Mouse (Mus musculus): Measurements from ENCODE around the gene Zcwpw1. TPM values are rescaled to one million over a fixed set of nuclear protein-coding genes. Genes with fewer than 3 reads are reported as not detected.
A peak's percentile ranks its signal among the peaks of the same experiment; 100 is the strongest.

The Zcwpw1 gene
- polyA plus RNA-seq, 1 experiment from 2014 or later = 9.6 TPM

GRCm38 (mm10) chr5:137822602-137823001 is 35.0 kb downstream of the Zcwpw1 start:
- Histone ChIP-seq H3K27ac (ENCODE audit: low read length) (no peak overlapping the region), H3K4me2 (ENCODE audit: low read depth, low read length) (no peak overlapping the region), H3K4me1 (ENCODE audit: control insufficient read depth, insufficient read depth, low read length) (no peaks in the 10 kb centered on the region), H3K4me3 (ENCODE audit: low read length) (no peak overlapping the region), H3K9me3 (replicated peaks; ENCODE audit: control insufficient read depth, low read length) (no peaks in the 10 kb centered on the region), H3K9ac (ENCODE audit: low read length) (no peak overlapping the region), H3K36me3 (ENCODE audit: control insufficient read depth, insufficient read depth) (no peaks in the 10 kb centered on the region), H3K27me3 (ENCODE audit: control insufficient read depth, insufficient read depth, low read length) (no peaks in the 10 kb centered on the region)
- ATAC-seq (replicated peaks; ENCODE audit: extremely low read depth, insufficient read depth, low FRiP score) = no peak
- WGBS = 81% methylated on average over 1 of the region's 1 CpGs

- Histone ChIP-seq H3K27me3 (ENCODE audit: control insufficient read depth, insufficient read depth, low read length) (no peaks in the 10 kb centered on the region), H3K4me1 (ENCODE audit: control insufficient read depth, insufficient read depth, low read length) (no peaks in the 10 kb centered on the region), H3K36me3 (ENCODE audit: control insufficient read depth, insufficient read depth) (no peaks in the 10 kb centered on the region), H3K4me2 (ENCODE audit: low read depth, low read length) (no peak overlapping the region), H3K9ac (ENCODE audit: low read length) (no peak overlapping the region), H3K27ac (ENCODE audit: low read length) (no peak overlapping the region), H3K9me3 (replicated peaks; ENCODE audit: control insufficient read depth, low read length) (no peaks in the 10 kb centered on the region), H3K4me3 (ENCODE audit: low read length) (no peak overlapping the region)
- no peak for ATAC-seq (replicated peaks; ENCODE audit: extremely low read depth, insufficient read depth, low FRiP score)
- 87% methylated on average over 6 of the region's 6 CpGs for WGBS
Measured at GRCm38 (mm10) chr5:137823455-137824045, 36.0 kb downstream of the Zcwpw1 start.

GRCm38 (mm10) chr5:137825030-137825429 is 37.4 kb downstream of the Zcwpw1 start:
- Histone ChIP-seq H3K36me3 (ENCODE audit: control insufficient read depth, insufficient read depth) (no peaks in the 10 kb centered on the region), H3K9me3 (replicated peaks; ENCODE audit: control insufficient read depth, low read length) (no peaks in the 10 kb centered on the region), H3K27ac (ENCODE audit: low read length) (no peak overlapping the region), H3K9ac (ENCODE audit: low read length) (no peak overlapping the region), H3K4me3 (ENCODE audit: low read length) (no peak overlapping the region), H3K4me1 (ENCODE audit: control insufficient read depth, insufficient read depth, low read length) (no peaks in the 10 kb centered on the region), H3K27me3 (ENCODE audit: control insufficient read depth, insufficient read depth, low read length) (no peaks in the 10 kb centered on the region), H3K4me2 (ENCODE audit: low read depth, low read length) (no peak overlapping the region)
- no peak for ATAC-seq (replicated peaks; ENCODE audit: extremely low read depth, insufficient read depth, low FRiP score)
- WGBS = 82% methylated on average over 3 of the region's 3 CpGs

GRCm38 (mm10) chr5:137825971-137826370 is 38.4 kb downstream of the Zcwpw1 start:
- no peak overlapping the region for H3K9ac ChIP-seq (ENCODE audit: low read length)
- no peak overlapping the region for H3K27ac ChIP-seq (ENCODE audit: low read length)
- no peaks in the 10 kb centered on the region for H3K27me3 ChIP-seq (ENCODE audit: control insufficient read depth, insufficient read depth, low read length)
- H3K4me2 ChIP-seq (ENCODE audit: low read depth, low read length) = no peak overlapping the region
- H3K9me3 ChIP-seq (replicated peaks; ENCODE audit: control insufficient read depth, low read length) = no peaks in the 10 kb centered on the region
- H3K36me3 ChIP-seq (ENCODE audit: control insufficient read depth, insufficient read depth) = no peaks in the 10 kb centered on the region
- H3K4me1 ChIP-seq (ENCODE audit: control insufficient read depth, insufficient read depth, low read length) = no peaks in the 10 kb centered on the region
- ATAC-seq (replicated peaks; ENCODE audit: extremely low read depth, insufficient read depth, low FRiP score) = no peak
- H3K4me3 ChIP-seq (ENCODE audit: low read length) = no peak overlapping the region
- 79% methylated on average over 2 of the region's 2 CpGs for WGBS

GRCm38 (mm10) chr5:137826421-137826820 is 38.8 kb downstream of the Zcwpw1 start:
- Histone ChIP-seq H3K4me2 (ENCODE audit: low read depth, low read length) (no peak overlapping the region), H3K27ac (ENCODE audit: low read length) (no peak overlapping the region), H3K4me3 (ENCODE audit: low read length) (no peak overlapping the region), H3K9me3 (replicated peaks; ENCODE audit: control insufficient read depth, low read length) (no peaks in the 10 kb centered on the region), H3K27me3 (ENCODE audit: control insufficient read depth, insufficient read depth, low read length) (no peaks in the 10 kb centered on the region), H3K4me1 (ENCODE audit: control insufficient read depth, insufficient read depth, low read length) (no peaks in the 10 kb centered on the region), H3K36me3 (ENCODE audit: control insufficient read depth, insufficient read depth) (no peaks in the 10 kb centered on the region), H3K9ac (ENCODE audit: low read length) (no peak overlapping the region)
- WGBS = 33% methylated on average over 7 of the region's 7 CpGs
- no peak for ATAC-seq (replicated peaks; ENCODE audit: extremely low read depth, insufficient read depth, low FRiP score)

- Histone ChIP-seq H3K36me3 (ENCODE audit: control insufficient read depth, insufficient read depth) (no peaks in the 10 kb centered on the region), H3K9ac (ENCODE audit: low read length) (no peak overlapping the region), H3K27ac (ENCODE audit: low read length) (no peak overlapping the region), H3K27me3 (ENCODE audit: control insufficient read depth, insufficient read depth, low read length) (no peaks in the 10 kb centered on the region), H3K4me1 (ENCODE audit: control insufficient read depth, insufficient read depth, low read length) (no peaks in the 10 kb centered on the region), H3K4me2 (ENCODE audit: low read depth, low read length) (no peak overlapping the region), H3K9me3 (replicated peaks; ENCODE audit: control insufficient read depth, low read length) (no peaks in the 10 kb centered on the region), H3K4me3 (ENCODE audit: low read length) (no peak overlapping the region)
- no peak for ATAC-seq (replicated peaks; ENCODE audit: extremely low read depth, insufficient read depth, low FRiP score)
- WGBS = 76% methylated on average over 6 of the region's 6 CpGs
Measured at GRCm38 (mm10) chr5:137828694-137829093, 41.1 kb downstream of the Zcwpw1 start.

GRCm38 (mm10) chr5:137830238-137830637 is 42.6 kb downstream of the Zcwpw1 start:
- Histone ChIP-seq H3K27ac (ENCODE audit: low read length) (0 out of 2 replicates have a peak overlapping the region, but pooled peaks have one; percentile 26), H3K9ac (ENCODE audit: low read length) (no peak overlapping the region), H3K4me2 (ENCODE audit: low read depth, low read length) (no peak overlapping the region), H3K4me3 (ENCODE audit: low read length) (no peak overlapping the region), H3K4me1 (ENCODE audit: control insufficient read depth, insufficient read depth, low read length) (no peaks in the 10 kb centered on the region), H3K36me3 (ENCODE audit: control insufficient read depth, insufficient read depth) (no peaks in the 10 kb centered on the region), H3K9me3 (replicated peaks; ENCODE audit: control insufficient read depth, low read length) (no peaks in the 10 kb centered on the region), H3K27me3 (ENCODE audit: control insufficient read depth, insufficient read depth, low read length) (no peaks in the 10 kb centered on the region)
- ATAC-seq (replicated peaks; ENCODE audit: extremely low read depth, insufficient read depth, low FRiP score) = no peak
- 70% methylated on average over 7 of the region's 7 CpGs for WGBS

GRCm38 (mm10) chr5:137831106-137831505 is 43.5 kb downstream of the Zcwpw1 start:
- no peaks in the 10 kb centered on the region for H3K36me3 ChIP-seq (ENCODE audit: control insufficient read depth, insufficient read depth)
- WGBS = 72% methylated on average over 4 of the region's 4 CpGs
- no peak for ATAC-seq (replicated peaks; ENCODE audit: extremely low read depth, insufficient read depth, low FRiP score)
- no peaks in the 10 kb centered on the region for H3K4me1 ChIP-seq (ENCODE audit: control insufficient read depth, insufficient read depth, low read length)
- H3K9me3 ChIP-seq (replicated peaks; ENCODE audit: control insufficient read depth, low read length) = no peaks in the 10 kb centered on the region
- no peak overlapping the region for H3K27ac ChIP-seq (ENCODE audit: low read length)
- H3K9ac ChIP-seq (ENCODE audit: low read length) = no peak overlapping the region
- no peaks in the 10 kb centered on the region for H3K27me3 ChIP-seq (ENCODE audit: control insufficient read depth, insufficient read depth, low read length)
- H3K4me3 ChIP-seq (ENCODE audit: low read length) = no peak overlapping the region
- H3K4me2 ChIP-seq (ENCODE audit: low read depth, low read length) = no peak overlapping the region

- no peaks in the 10 kb centered on the region for H3K27me3 ChIP-seq (ENCODE audit: control insufficient read depth, insufficient read depth, low read length)
- H3K4me2 ChIP-seq (ENCODE audit: low read depth, low read length) = no peak overlapping the region
- H3K27ac ChIP-seq (ENCODE audit: low read length) = no peak overlapping the region
- H3K4me3 ChIP-seq (ENCODE audit: low read length) = no peak overlapping the region
- no peak overlapping the region for H3K9ac ChIP-seq (ENCODE audit: low read length)
- ATAC-seq (replicated peaks; ENCODE audit: extremely low read depth, insufficient read depth, low FRiP score) = no peak
- no peaks in the 10 kb centered on the region for H3K36me3 ChIP-seq (ENCODE audit: control insufficient read depth, insufficient read depth)
- 60% methylated on average over 6 of the region's 6 CpGs for WGBS
- H3K9me3 ChIP-seq (replicated peaks; ENCODE audit: control insufficient read depth, low read length) = no peaks in the 10 kb centered on the region
- H3K4me1 ChIP-seq (ENCODE audit: control insufficient read depth, insufficient read depth, low read length) = no peaks in the 10 kb centered on the region
Measured at GRCm38 (mm10) chr5:137831506-137831905, 43.9 kb downstream of the Zcwpw1 start.

Data from heart, embryonic 16.5 days (tissue).